ENCODE assay signal across 9 mouse cellular contexts in the genomic region with DNA sequence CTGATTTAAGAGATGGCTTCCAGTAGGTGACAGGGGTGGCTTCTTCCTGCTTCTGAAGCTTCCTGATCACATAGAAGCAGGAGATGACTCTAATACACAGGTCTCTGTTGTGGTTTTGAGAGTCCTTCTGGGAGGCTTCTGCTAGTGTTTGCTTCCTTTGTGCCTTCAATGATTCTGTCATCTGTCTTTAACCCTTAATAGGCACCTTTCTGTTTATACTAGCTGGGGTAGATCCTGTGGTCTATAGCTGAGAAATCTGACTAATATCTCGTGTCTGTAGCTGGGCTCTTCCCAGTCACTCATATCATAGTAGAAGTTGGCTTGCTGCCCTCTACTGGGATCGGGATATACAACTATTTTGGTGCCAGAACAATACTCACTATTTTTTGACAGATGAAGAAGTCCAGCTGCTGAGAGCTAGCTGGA. TPM values are rescaled to one million over a fixed set of nuclear protein-coding genes. Genes with fewer than 3 reads are reported as not detected.
DNase-seq lines count a peak whose midpoint lies in the region; ATAC-seq lines count a peak whose summit lies in the region.
"Had no signal": no experiment of that assay in that cellular context is flagged by ENCODE, and none has a peak within 500 bp of the region (broad histone marks: within the 10 kb centered on the region; RNA-seq: fewer than 3 reads in every experiment).

No protein-coding gene starts in this region.

- H3K9me3 ChIP-seq in heart, embryonic 11.5 days (replicated peaks; ENCODE audit: control insufficient read depth, low read length), result no peaks in the 10 kb centered on the region

- no peak overlapping the region for H3K27ac ChIP-seq in heart, embryonic 11.5 days (ENCODE audit: low read depth, low read length)
- H3K27ac ChIP-seq: macrophage had no signal

- H3K9ac ChIP-seq in heart, embryonic 11.5 days (ENCODE audit: low read depth, low read length), result no peak overlapping the region

- H3K36me3 ChIP-seq in heart, embryonic 11.5 days (ENCODE audit: control insufficient read depth, insufficient read depth, low read length), result no peaks in the 10 kb centered on the region

- peak; percentile 4 to 18 for DNase-seq in heart, adult 18-20 months
- peak; percentile 41 for DNase-seq in embryo, embryonic 11 days
- peak; percentile 67 for DNase-seq in kidney, postnatal 14 days
- DNase-seq in retina, embryonic 14.5 days (ENCODE audit: low spot score), result peak; percentile 57
- DNase-seq in B cell, adult 2 months, result no peak
- no peak for DNase-seq in cerebellum, postnatal 36 days

- no peak overlapping the region for H3K4me3 ChIP-seq in heart, embryonic 11.5 days (ENCODE audit: low read depth, low read length)

- H3K27me3 ChIP-seq in heart, embryonic 11.5 days (ENCODE audit: control insufficient read depth, insufficient read depth, low read length), result no peaks in the 10 kb centered on the region

- H3K4me2 ChIP-seq in heart, embryonic 11.5 days, result no peak overlapping the region

- ATAC-seq in heart, embryonic 11.5 days (replicated peaks; ENCODE audit: insufficient number of reproducible peaks, low FRiP score, low TSS enrichment), result no peak
- peak; percentile 84 for ATAC-seq in CD4-positive, CD25-positive, alpha-beta regulatory T cell, adult 4 months

- H3K4me1 ChIP-seq in heart, embryonic 11.5 days (ENCODE audit: control insufficient read depth, insufficient read depth, low read length), result no peaks in the 10 kb centered on the region

- 16% methylated on average over 2 of the region's 2 CpGs for WGBS in heart, embryonic 11.5 days (ENCODE audit: insufficient replicate concordance)

RNA-seq across cellular contexts. Expression of gene Zfand6, which starts 50.2 kb away (rescaled TPM):
- 10 to 100 TPM; 84.2 to 97.6 TPM for total RNA-seq in heart, adult 18-20 months (2021)
- polyA plus RNA-seq in heart, embryonic 11.5 days (2014; fragmentation: Nextera tagmentation; extraction: Ambion mirVana), result 169 and 175 TPM in 2 replicates
- polyA plus RNA-seq in CD4-positive, CD25-positive, alpha-beta regulatory T cell, adult 4 months (2017; shearing (Covaris generic)), result 100 to 1,000 TPM; 110 to 144 TPM

Comparison
In these comparisons a context has a peak if more than half of its experiments do, and no peak if none do; other contexts are left out.
1. DNase-seq: peak in heart, adult 18-20 months (2 of 2), embryo, embryonic 11 days (single experiment), kidney, postnatal 14 days (single experiment) and retina, embryonic 14.5 days (single experiment); none in B cell, adult 2 months (0 of 2) and cerebellum, postnatal 36 days (0 of 2).